Mouse (Mus musculus) embryo, embryonic 11.5 days (tissue): ENCODE measurements at regions not wholly inside any gene's neighbourhood (a gene's known extent, or its start where the extent isn't known, plus 50 kb on each side); places are given as distances from the start of the nearest gene placed in this dataset.

ENCODE experiments used
- DNase-seq: peaks from one replicate; pipeline ENCODE4 v3.0.0-alpha.2; 2012; ENCODE audit warnings: low read depth, low spot score

DNA sequence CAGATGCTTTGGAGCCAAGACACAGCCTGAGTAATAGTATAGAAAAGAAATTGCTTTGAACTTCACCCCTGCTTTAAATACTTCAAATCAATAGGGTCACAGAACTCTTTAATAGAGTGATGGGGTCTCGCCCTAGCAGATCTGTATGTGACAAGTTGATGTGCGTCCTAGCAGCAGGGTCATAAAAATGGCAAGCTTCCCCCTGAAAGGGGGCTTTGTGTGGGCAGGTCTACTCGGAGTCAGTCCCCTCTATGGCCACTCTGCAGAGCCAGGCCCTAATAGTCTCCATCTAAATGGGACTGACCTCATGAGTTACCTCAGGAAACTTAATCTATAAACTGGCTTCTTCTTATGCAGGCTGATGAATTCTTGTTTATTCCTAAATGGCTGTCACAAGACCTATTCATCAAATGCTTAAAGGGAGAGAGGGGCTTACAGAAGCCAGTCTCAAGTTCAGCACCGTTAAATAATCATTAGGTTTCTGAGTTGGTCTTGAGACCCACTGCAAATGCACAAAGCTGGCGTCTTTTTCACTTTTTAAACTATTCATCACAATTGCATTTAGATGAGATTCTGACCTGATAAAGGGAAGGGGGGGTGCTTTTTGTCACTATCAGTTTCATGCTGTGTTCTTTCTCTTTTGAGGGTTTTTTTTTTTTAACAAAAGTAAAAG is 457.0 kb upstream of the Fam92a start:
- DNase-seq, result peak; percentile 14

DNA sequence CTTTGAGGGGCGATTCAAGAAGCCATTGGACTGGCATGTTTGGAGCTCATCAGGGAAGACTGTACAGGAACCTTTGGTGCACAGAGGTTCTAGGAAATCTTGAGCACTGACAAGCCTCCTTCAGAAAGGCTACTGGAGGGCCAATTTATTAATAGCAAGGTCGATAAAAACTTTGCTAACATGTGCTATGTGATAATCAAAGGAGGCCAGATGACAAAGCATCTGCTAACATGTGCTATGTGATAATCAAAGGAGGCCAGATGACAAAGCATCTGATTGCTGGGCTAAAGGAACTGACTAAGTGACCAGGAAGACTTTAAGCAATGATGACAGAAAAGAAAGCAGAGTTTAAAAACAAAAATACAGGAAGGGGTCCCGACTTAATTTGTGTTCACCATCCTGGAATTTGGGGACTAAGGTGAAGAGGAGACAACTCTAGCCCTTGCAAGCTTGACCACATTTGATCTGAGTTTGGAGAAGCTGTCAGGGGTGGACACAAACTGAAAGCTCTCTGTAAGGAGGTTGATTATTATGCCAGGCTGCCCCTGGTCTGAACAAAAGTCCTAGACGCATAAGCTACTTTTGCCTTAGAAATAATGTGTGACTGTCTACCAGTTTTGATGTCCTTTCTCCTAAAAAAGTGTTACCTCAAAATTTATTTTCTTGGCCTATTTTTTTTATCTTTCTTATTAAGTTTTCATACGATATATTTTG is 455.5 kb upstream of the Fam92a start:
- no peak for DNase-seq

DNA sequence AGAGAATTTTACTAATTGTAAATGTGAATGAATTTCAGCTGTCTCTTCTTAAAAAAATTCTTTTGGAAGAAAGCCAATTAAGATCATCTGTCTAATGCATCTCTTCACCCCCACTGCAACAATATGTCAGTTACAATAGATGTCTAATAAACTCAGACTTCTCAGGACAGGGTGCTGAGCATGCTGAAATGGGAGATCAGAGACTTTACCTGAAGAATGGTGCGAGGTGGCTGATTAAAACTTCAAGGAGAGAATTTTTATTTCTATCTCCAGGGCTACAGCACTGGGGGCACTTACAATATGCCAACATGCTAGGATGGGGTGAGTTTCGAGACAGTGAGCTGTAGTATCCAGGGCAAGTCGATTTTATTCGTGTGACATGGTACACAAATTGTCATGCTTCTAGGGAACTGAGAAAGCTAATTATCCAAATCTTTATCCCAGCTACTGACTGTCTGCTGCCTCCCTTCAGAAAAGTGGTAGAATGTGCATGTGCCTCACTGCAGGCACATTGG is 449.0 kb upstream of the Fam92a start:
- no peak for DNase-seq

DNA sequence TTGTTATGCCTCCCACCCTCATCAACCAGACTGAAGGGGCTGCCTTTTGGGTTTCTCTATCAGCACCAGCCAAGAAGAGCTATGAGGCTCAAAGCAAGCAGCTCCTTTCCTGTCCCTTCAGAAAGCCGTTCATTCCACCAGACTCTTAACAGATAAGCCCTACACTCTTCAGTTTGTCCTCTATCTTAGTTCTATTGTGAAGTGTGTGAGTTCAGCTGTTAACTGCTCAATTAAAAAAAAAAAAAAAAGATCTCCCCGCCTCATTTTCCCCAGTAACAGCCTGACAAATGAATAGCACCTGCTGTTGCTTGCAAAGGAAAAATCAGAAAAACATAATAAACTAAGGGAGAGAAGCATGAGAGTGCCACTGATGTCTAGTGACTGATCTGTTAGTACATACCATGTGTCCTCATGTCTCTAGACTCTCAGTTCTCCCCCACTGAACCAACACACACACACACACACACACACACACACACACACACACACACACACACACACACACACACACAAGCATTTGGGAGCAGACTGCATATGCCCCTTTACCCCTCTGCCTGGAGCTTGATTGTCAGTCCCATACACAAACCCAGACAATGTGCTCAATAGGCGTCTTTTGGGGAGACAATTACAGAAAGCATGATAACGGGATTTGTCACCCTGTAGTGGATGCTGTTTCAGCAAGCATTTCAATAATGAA is 448.4 kb upstream of the Fam92a start:
- DNase-seq, result no peak

DNA sequence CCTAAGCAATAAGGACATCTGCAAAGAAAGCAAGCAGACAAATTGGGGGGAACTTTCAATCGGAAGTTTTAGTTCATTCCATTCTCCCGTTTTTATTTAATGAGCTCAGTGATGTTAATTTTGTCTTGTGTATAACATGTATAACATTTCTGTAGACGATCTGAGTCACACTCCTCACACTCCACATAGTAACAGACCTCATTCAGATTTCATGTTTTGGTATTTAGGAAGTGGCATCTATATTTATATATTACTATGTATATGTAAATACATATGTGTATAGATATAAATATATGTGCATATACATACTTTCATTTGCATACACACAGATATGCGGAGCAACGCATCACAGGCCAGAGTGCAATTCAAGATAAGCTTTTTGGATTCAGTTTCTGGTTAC is 444.9 kb upstream of the Fam92a start:
- no peak for DNase-seq

DNA sequence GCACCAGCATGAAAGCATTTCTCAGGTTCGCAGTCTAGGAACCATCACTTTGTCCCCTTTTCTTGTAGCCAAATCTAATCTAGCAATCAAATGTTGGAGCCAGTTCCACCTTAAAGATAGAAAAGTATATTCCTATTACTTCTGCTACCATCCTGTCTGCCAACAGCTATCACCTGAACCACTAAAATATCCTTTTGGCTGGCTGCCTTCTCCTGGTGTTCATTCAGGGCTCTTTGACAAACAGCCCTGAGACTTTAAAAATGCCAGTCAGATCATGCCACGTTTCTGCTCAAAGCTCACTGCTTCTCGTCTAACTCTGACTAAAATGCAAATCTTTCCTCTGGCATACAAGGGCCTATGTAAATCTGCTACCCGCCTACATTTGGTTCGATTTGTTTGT is 439.7 kb upstream of the Fam92a start:
- no peak for DNase-seq

DNA sequence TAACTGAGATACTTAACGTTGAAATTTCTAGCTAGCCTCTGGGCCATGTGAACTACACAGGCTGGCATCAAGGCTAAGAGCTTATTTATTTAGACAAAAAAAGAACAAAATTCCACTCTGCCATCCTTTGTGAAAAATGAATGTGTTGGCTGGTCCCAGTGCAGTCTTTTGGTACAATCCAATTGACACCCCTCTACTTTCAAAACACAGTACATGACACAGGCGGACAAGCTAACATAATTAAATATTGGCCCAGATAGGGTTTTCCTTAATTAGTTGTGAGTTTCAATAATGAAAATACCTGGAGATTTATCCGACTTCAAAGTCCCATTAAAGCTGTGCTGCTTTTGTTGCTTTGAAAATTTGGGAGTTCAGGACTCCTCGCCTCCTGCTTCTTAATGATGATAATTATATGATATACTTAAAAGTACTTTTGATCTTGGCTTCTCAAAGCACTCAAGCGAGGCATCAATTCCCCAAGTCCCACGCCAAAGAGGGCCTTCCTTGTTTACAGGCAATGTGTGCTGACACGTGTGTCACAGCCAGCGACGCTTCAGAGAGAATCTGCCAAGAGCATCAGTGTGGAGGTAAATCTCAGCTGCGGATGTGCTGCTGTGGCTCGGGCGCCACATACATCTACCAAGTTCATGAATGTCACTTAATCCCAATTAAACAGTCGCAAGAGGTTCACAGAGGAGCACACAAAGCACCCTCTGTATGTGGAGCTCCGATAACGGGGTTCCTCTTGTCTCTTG is 429.5 kb upstream of the Fam92a start:
- no peak for DNase-seq

DNA sequence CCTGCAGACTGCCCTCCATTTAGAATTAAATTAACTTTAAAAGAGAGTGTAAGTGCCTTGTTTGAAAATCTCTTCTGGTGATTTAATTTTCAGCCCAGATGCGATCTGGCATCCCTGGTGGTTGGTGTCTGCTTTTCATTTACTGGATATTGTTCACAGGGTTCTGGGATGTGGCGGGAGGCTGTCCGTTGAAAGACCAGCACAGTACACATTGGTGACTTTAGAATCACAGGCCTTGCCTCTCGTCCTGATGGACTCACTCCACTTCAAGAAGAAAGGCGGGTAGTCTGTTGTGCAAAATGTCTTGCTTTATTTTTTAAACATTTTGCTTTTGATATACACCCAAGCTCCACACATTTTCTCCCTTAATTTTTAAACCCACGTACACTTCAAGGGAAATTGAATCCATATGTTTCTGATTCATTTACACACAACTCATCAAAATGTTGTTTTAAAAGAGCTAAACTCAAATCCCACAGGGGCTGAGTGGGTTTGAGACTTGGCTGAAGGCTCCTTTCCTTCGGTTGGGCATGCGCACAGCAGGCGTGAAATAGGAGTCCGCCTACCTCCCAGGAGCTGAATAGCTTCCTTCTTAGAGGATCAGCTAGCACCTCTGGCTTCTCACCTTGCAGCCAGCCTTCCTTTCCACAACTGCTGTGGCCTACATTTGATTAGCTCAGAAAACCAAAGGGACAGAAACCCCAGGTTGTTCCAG is 424.1 kb upstream of the Fam92a start:
- DNase-seq, result peak; percentile 24

DNA sequence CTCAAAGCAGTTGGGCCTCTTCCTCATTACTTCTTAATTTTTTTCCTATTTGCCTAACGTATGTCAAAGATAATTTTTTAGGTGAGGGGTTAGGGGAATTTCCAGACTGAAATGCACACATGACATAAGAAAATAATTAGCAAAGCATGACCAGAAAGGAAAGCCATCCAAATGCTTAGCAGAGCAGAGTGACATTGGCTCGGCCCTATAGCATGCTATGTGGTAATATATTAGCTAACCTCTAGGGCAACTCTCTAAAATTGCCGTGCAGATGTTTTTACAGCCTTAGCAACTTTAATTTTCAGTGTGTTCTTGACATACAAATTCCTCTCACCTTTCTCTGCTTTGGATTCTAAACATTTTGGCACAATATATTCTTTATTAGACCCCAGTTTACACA is 421.2 kb upstream of the Fam92a start:
- no peak for DNase-seq

DNA sequence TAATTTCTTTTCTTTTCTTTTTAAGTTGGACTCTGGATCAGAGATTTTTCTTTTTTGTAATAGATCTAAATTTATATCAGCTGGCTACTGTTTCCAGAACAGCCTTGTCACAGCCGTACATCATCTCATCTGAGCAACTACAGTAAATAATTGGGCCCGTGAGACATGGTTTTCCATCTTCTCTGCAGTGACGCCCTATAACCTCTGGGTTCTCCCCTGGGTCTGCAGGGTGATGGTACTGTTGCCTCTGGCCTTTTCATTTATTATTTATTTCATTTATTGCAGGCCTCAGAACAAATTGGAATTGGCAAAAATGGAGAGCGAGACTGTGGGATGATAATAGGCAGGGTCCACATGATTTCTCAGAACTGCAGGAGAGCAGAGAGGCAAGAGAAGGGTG is 406.3 kb upstream of the Fam92a start:
- no peak for DNase-seq

DNA sequence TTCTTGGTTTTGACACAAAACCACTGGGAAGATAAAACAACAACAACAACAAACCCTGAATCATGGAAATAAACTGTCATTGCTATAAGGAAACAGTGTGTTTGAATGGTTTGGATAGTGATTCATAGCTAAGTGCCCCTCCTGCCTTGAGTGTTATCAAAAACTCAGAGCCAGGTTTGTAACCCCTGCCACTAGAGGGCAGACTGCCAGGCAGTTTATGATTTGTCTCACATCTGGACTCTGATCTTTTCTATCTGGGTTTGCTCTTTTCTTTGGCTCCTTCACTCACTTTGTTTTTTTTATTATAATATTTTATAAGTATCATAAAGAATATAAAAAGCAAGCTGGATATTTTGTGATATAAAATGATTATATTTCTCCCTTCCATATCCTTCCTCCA is 400.1 kb upstream of the Fam92a start:
- no peak for DNase-seq

DNA sequence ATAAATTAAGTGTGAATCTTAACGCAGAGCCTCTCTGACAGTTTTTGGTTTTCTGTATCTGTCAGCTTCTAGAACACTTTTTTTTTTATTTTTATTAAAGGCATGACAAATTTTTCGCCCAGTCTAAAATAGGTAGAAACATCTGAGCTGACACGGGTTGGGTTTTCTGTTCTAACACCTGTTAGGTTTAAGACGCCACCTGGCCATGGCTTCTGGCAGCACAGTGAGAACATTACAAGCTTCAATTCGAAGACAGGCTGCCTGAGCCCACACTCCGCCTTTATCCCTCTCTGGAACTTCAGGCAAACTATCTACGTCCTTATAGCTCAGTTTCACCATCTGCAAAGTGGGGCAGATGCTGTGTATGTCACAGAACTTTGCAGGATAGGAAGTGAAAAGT is 398.9 kb upstream of the Fam92a start:
- no peak for DNase-seq

DNA sequence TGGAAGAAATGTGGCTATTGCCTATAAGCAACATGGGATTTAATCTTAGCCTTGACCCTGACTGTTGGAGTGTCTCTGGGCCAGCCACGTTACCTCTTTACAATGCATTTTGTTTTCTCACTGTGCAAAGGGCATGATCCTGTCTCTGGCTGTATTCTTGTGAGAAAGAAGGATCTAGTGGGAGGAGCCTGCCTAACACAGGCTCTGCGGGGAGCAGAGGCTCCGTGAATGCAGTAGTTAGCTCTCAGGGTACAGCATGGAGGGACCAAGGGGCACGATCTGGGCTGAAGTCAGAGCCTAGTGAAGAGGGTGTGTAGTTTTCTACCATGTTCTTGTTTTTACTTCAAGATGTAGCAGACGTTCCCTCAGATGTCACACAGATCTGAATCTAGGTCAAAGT is 395.8 kb upstream of the Fam92a start:
- no peak for DNase-seq

DNA sequence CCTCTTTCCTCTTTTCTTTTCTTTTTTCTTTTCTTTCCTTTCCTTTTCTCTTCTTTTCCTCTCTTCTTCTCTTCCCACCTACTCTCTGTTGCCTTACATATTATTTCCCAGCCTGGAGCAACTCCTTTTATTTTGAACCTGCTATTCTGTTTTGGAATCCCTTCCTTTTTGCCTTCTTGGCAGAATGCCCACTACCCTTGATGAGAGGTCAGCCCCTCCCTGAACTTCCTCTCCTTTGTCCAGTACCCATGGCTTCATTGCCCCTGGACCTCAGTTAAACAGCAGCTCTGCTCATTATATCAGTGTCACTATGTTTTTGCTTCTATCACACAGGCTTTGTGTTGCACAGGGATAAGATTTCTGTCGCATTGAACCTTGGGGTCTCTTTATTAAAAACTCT is 391.2 kb upstream of the Fam92a start:
- no peak for DNase-seq

DNA sequence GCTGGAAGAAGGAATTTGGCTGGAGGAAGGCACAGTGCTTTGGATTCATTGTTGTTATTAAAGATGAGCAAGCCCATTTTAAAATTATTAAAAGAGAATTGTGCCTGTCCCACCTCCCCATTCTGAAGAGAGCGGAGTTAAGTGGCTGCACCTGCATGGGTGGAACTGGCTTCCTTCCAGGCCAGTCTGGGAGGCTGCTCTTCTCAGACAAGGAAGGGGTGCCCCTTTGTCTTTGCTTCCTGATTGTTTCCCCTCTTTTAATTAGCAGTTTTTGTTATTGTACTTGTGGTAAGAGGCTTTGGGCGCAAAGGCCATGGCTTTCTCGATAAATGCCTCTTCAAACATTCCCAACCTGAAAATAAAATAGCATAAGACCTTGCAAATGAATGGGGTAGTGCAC is 388.7 kb upstream of the Fam92a start:
- DNase-seq, result no peak

DNA sequence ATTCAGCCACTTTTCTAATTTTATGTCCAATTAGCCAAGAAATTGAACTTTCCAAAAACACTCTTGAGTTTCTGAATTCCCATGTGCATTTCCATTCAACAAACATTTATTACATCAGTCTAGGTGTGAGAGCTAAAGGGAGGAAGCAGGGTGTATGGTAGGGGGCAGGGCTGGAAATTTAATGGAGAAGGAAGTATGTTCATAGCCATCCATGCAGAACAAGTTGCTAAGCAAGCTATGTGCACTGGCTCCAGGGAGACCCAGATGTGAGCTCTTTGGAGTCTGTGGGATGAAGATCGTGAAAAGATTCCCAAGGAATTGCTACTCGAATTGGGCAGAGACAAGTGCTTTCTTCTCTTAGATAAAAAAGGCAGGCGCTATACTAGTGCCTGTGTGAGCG is 388.2 kb upstream of the Fam92a start:
- DNase-seq, result no peak

DNA sequence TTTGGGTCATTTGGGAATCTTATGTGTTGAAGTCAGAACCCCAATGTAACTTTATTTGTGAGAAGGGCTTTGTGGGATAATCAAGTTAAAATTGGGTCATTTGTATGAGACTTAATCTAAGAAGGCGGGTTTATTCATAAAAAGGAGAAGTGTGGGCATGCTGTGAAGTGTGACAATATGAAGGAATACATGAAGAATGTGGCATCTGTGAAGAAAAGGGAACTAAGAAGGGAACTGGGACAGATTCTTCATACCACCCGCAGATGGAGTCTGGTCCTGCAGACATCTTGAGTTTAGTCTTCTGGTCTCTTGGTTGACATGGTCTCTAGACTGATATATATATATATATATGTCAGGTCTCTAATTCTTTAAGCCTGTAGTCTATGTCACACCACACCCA is 385.3 kb upstream of the Fam92a start:
- no peak for DNase-seq

DNA sequence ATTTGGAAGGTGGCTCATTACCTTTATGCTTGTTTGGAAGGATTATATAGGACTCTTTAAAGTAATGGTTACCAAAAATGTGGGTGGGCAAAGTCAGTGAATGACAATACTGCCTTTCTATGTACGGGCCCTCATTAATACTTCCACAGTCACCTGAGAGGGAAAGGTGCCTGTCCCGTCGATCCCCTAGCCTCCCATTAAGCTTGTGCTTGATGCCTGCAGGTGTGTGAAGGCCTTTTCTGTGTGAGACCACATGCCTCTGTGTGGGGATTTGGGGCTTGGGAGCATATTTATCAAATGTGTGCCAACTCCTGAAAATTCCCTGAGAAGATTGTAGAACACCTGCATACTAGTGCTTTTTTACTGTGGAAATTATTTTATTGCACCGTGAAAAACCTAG is 377.4 kb upstream of the Fam92a start:
- DNase-seq, result no peak

DNA sequence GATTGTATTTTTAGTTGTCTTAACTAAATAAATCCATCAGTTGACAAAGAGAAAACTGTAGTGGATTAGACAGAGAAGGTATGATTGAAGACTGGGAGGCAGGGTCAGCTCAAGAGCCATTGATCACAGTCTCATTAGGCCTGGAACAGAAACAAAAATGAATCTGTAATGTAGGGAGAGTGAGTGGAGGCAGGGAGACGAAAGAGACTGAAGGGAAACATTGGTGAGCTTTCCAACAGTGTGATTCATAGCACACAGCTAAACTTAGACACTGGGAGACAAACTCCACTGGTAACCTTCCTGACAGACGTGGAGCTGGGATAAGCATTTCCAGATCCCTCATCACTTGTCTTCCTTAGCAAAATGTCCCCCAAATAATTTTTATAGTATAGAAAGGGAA is 372.1 kb upstream of the Fam92a start:
- no peak for DNase-seq

DNA sequence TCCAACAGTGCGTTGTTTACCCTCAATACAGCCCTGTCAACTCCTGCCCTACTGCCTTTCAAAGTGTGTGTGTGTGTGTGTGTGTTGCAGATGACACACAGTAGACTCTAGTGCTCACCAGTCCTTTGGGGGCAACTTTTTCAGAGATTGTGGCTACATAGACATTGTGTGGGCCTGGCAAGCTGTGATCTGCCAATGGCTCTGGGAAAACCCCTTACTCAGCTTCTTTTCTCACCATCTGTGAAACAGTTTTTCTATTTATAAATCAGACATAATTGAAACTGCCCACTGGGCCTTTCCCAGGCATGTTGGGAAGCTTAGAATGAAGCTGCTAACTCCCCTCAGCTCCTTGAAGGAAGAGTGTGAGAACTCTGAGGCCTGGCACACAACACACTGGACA is 369.7 kb upstream of the Fam92a start:
- DNase-seq, result no peak

DNA sequence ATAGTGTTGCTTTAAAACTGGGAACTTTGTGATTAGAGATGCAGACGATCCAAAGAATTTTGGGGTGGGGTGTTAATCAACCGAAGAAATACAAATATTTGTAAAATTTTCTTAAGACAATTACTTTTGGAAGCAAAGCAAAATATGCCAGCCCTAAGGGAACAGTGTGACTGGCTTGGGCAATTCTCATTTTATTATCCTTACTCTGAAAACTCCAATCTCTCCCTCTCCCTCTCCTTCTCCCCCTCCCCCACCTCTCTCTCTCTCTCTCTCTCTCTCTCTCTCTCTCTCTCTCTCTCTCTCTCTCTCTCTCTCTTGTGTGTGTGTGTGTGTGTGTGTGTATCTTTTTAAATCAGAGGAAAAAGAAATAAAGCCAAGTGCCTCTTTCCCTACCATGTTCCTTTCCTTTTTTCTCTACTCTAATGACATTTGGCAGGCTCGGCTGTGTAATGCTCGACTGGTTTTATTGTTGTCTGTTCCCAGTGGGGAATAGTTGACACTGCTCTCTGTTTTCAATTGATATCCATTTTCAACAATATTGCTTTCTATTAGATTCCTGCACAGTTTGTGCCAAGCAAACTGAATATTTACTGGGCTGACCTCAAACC is 367.5 kb upstream of the Fam92a start:
- peak; percentile 5 for DNase-seq
